Mouse (Mus musculus) embryonic facial prominence, embryonic 13.5 days (tissue): Measurements from ENCODE around the gene Zfhx3. TPM values are rescaled to one million over a fixed set of nuclear protein-coding genes. Genes with fewer than 3 reads are reported as not detected.
A peak's percentile ranks its signal among the peaks of the same experiment; 100 is the strongest.

ENCODE experiments used
- ATAC-seq: fragments of 200-750 bp; cut with Nextera tagmentation; 2 replicates; pipeline ENCODE4 v1.8.0; 2017; ENCODE audit warnings: low read depth; ENCODE audit not compliant: insufficient number of reproducible peaks, insufficient read depth, low FRiP score, low TSS enrichment
- H3K27ac ChIP-seq: fragments of 300-500 bp; sonication (generic); 2 replicates; pipeline ENCODE4 v1.5.1; 2015; ENCODE audit warnings: moderate library complexity, mild to moderate bottlenecking, inconsistent platforms
- H3K27me3 ChIP-seq: fragments of 300-500 bp; sonication (generic); 2 replicates; pipeline ENCODE4 v1.6.1; 2015; ENCODE audit warnings: mild to moderate bottlenecking, inconsistent platforms
- H3K36me3 ChIP-seq: fragments of 300-500 bp; sonication (generic); 2 replicates; pipeline ENCODE4 v1.6.1; 2015; ENCODE audit warnings: mild to moderate bottlenecking, inconsistent platforms
- H3K4me1 ChIP-seq: fragments of 300-500 bp; sonication (generic); 2 replicates; pipeline ENCODE4 v1.6.1; 2015; ENCODE audit warnings: inconsistent platforms
- H3K4me2 ChIP-seq: fragments of 300-500 bp; sonication (generic); 2 replicates; pipeline ENCODE4 v1.6.1; 2015; ENCODE audit warnings: moderate library complexity, mild to moderate bottlenecking, inconsistent platforms
- H3K4me3 ChIP-seq: fragments of 300-500 bp; sonication (generic); 2 replicates; pipeline ENCODE4 v1.5.1; 2015; ENCODE audit warnings: mild to moderate bottlenecking, inconsistent platforms
- H3K9ac ChIP-seq: fragments of 300-500 bp; sonication (generic); 2 replicates; pipeline ENCODE4 v1.6.1; 2015; ENCODE audit warnings: mild to moderate bottlenecking, inconsistent platforms
- H3K9me3 ChIP-seq: fragments of 300-500 bp; sonication (generic); 2 replicates; pipeline ENCODE4 v1.6.1; 2016; ENCODE audit warnings: inconsistent platforms
- WGBS: fragments of 180-500 bp; shearing (Covaris S2); methylation state at CpG from one replicate; pipeline ENCODE4 v1.1.7; 2015; ENCODE audit warnings: mixed read lengths; 5-methylcytosine and 5-hydroxymethylcytosine counted together
- polyA plus RNA-seq: library from polyadenylated mRNA; unstranded; fragments of >200 nt; fragmentation: Nextera tagmentation; extraction: Ambion mirVana; gene quantifications from 2 replicates; pipeline ENCODE4 v1.2.1, GENCODE M21; 2015

Gene Zfhx3
- polyA plus RNA-seq, 1 experiment from 2014 or later: 29.9 TPM

DNA sequence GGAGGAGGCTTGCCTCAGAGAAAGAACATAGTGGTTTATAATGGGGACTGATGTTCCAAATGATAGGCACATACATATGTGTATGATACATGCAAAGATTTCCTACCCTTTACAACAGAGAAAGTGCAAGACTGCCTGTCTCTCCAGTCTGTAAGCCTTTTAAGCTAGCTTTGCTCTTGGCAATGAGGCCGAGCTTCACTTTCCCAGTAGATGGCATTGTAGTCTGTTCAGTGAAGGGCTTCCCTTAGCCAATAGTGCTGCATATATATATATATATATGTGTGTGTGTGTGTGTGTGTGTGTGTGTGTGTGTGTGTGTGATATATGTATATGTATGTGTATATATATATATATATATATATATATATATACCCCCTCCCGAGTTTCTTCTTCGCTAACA is 13.4 kb downstream of the Zfhx3 start:
- no peaks in the 10 kb centered on the region for H3K9me3 ChIP-seq
- H3K27me3 ChIP-seq: peaks cover 3% of the 10 kb centered on the region; the same call in 1 of the 2 replicates
- no peak for ATAC-seq
- no peak overlapping the region for H3K9ac ChIP-seq
- H3K27ac ChIP-seq: no peak overlapping the region
- H3K4me1 ChIP-seq: peaks cover 26% of the 10 kb centered on the region
- no peak overlapping the region for H3K4me3 ChIP-seq
- H3K36me3 ChIP-seq: no peaks in the 10 kb centered on the region
- 55% methylated on average over 3 of the region's 3 CpGs for WGBS
- H3K4me2 ChIP-seq: no peak overlapping the region

DNA sequence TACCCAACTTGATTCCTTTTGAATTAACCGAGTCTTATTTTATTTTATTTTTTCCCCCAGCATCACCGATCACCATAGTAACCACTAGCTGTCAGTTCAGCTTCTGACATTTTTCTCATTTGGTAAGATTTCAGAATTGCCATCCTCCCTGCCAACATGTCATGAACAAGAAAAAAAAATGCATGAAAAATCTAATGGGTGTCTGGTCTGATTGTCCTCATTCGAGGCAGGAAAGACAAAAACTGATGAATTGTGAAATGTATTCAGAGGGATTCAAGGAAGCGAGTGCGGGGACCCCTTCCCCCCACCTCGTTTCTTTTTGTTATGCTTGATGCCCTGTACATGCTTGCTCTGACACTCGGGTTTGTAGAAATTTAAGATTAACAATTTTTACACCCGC is 15.1 kb downstream of the Zfhx3 start:
- no peak overlapping the region for H3K27ac ChIP-seq
- no peak for ATAC-seq
- H3K4me3 ChIP-seq: no peak overlapping the region
- H3K9me3 ChIP-seq: no peaks in the 10 kb centered on the region
- H3K9ac ChIP-seq: no peak overlapping the region
- H3K27me3 ChIP-seq: peaks cover 3% of the 10 kb centered on the region; the same call in 1 of the 2 replicates
- H3K4me1 ChIP-seq: peaks cover 19% of the 10 kb centered on the region
- no peak overlapping the region for H3K4me2 ChIP-seq
- 69% methylated on average over 8 of the region's 8 CpGs for WGBS
- no peaks in the 10 kb centered on the region for H3K36me3 ChIP-seq

DNA sequence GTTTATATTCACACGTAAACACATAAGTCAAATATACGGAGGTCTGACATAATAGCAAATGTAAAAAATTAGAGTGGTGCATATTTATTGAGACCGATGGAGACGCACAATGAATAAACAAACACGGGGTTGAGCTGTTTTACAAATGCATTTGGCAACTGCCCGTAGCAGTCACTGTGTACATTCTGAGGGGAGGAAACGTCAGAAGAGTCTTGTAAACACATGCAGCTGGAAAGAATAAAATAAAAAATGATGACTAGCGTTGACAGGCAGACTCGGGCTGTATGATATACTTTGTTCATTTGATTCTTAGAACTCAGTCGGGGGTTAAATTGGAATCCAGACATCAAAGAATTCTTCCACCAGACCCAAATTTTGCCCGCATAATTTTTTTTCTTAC is 18.0 kb downstream of the Zfhx3 start:
- H3K9me3 ChIP-seq: no peaks in the 10 kb centered on the region
- WGBS: 25% methylated on average over 11 of the region's 11 CpGs
- peak overlapping the region; percentile 57 for H3K27ac ChIP-seq
- ATAC-seq: no peak
- H3K27me3 ChIP-seq: peaks cover 3% of the 10 kb centered on the region; the same call in 1 of the 2 replicates
- H3K9ac ChIP-seq: no peak overlapping the region
- H3K4me2 ChIP-seq: peak overlapping the region; percentile 45
- no peak overlapping the region for H3K4me3 ChIP-seq
- peaks cover 17% of the 10 kb centered on the region for H3K4me1 ChIP-seq
- no peaks in the 10 kb centered on the region for H3K36me3 ChIP-seq

DNA sequence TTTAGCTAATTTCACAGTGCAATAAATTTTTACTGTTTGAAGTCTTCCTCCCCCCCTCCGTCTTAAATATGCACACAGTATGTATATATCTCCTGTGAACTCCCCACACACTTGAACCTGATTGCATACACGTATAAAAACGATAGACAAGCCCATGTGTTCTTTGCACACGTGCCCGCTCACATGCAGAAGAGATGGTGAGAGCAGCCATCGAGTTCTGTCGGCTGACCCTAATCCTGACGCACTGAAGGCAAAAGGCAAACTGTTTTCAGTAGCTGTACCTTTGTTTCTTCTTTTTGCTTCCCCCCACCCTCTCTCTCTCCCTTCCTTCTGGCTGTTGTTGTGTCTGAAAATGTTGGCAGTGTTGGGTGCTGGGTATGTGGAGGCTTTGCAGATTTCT is 18.4 kb downstream of the Zfhx3 start:
- peaks cover 3% of the 10 kb centered on the region; the same call in 1 of the 2 replicates for H3K27me3 ChIP-seq
- 26% methylated on average over 8 of the region's 8 CpGs for WGBS
- H3K36me3 ChIP-seq: no peaks in the 10 kb centered on the region
- H3K4me3 ChIP-seq: no peak overlapping the region
- H3K4me1 ChIP-seq: peaks cover 17% of the 10 kb centered on the region
- no peak for ATAC-seq
- no peaks in the 10 kb centered on the region for H3K9me3 ChIP-seq
- H3K4me2 ChIP-seq: peak overlapping the region; percentile 45
- H3K27ac ChIP-seq: peak overlapping the region; percentile 57
- 0 out of 2 replicates have a peak overlapping the region, but pooled peaks have one; percentile 52 for H3K9ac ChIP-seq

DNA sequence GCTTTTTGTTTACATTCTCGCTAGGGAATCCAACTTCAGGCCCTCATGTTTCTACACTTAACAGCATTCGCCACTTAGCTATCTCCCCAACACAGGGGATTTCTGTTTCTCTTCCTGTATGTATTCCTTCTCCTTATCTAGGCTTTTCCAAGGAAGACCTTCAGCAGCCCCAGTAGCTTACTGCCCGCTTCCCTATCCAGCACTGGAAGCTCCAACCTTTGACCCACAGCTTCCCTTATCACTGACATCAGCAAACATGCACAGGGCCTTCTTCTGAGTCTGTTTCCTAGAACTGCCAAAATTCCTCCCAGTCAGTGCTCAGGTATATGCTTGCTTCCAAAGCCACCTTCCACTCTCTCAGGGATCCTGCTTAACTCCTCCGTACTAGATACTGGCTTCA is 29.8 kb downstream of the Zfhx3 start:
- H3K27me3 ChIP-seq: peaks cover 4% of the 10 kb centered on the region; the same call in 1 of the 2 replicates
- H3K4me1 ChIP-seq: peaks cover 20% of the 10 kb centered on the region
- no peak for ATAC-seq
- 81% methylated on average over 4 of the region's 4 CpGs for WGBS
- no peak overlapping the region for H3K9ac ChIP-seq
- no peak overlapping the region for H3K4me2 ChIP-seq
- H3K4me3 ChIP-seq: no peak overlapping the region
- no peaks in the 10 kb centered on the region for H3K9me3 ChIP-seq
- no peak overlapping the region for H3K27ac ChIP-seq
- H3K36me3 ChIP-seq: no peaks in the 10 kb centered on the region

DNA sequence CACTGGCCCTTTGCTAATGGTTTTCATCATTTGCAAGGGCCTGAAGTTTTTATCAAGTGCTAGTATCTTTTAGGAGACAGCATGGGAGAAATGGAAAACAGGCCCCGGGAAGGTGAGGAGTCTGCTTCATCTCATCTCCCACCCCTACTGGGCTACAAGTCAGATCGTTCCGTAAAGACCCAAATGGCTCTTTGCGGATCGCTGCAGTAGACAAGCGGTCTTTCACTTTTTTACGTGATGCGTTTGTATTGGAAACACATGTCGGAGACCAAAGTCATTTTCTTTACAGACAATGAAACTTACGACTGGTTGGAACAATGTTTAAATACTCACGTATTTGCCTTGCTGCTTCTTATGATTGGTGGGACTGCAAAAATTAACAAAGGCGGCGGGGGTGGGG is 32.0 kb downstream of the Zfhx3 start:
- H3K4me3 ChIP-seq: no peak overlapping the region
- no peak overlapping the region for H3K9ac ChIP-seq
- H3K27me3 ChIP-seq: peaks cover 4% of the 10 kb centered on the region; the same call in 1 of the 2 replicates
- no peak for ATAC-seq
- WGBS: 25% methylated on average over 13 of the region's 13 CpGs
- peak overlapping the region; percentile 31 for H3K4me2 ChIP-seq
- peak overlapping the region; percentile 66; the same call in 1 of the 2 replicates for H3K27ac ChIP-seq
- peaks cover 20% of the 10 kb centered on the region for H3K4me1 ChIP-seq
- no peaks in the 10 kb centered on the region for H3K9me3 ChIP-seq
- no peaks in the 10 kb centered on the region for H3K36me3 ChIP-seq

DNA sequence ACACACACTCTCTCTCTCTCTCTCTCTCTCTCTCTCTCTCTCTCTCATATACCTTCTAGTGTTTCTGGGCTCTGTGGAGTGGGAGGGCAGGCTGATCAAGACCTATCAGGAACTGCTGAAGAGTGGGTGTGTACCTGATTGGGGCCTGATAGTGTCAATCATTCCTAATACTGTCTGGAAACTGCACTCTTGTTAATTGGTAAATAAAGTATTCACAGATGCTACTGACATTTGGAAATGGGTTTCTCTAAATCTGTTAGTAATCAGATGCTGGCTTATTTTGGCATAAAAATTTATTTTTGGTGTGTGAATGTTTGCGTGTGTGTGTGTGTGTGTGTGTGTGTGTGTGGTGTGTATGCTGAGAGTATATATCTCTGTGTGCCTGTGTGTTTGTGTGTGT is 35.8 kb downstream of the Zfhx3 start:
- Histone ChIP-seq H3K4me2 (no peak overlapping the region), H3K36me3 (no peaks in the 10 kb centered on the region), H3K27ac (no peak overlapping the region), H3K4me3 (no peak overlapping the region), H3K9me3 (no peaks in the 10 kb centered on the region), H3K27me3 (peaks cover 4% of the 10 kb centered on the region; the same call in 1 of the 2 replicates), H3K9ac (no peak overlapping the region), H3K4me1 (peaks cover 32% of the 10 kb centered on the region)
- WGBS: 42% methylated on average over 1 of the region's 1 CpGs
- ATAC-seq: no peak

DNA sequence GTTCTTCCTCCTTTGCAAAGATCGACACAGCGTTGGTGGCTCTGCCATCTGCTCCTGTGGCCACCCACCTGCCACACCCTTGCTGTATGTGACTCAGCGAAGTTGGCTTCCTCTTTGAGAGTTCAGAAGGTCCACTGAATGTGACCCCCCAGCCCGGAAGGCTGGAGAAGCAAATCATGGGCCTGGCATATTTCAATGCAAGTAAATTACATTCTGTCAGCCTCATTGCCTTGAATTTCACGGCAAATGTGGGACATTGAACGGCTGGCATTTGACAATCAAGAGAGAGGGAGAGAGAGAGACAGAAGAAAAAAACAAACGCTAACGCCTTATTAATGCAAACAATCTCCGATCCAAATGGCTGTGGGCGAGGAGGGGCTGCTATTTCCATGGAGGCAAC is 38.2 kb downstream of the Zfhx3 start:
- Histone ChIP-seq H3K27ac (peak overlapping the region; percentile 39; the same call in 1 of the 2 replicates), H3K9ac (no peak overlapping the region), H3K36me3 (no peaks in the 10 kb centered on the region), H3K4me1 (peaks cover 13% of the 10 kb centered on the region), H3K27me3 (peaks cover 4% of the 10 kb centered on the region; the same call in 1 of the 2 replicates), H3K4me2 (peak overlapping the region; percentile 35), H3K4me3 (no peak overlapping the region), H3K9me3 (no peaks in the 10 kb centered on the region)
- 33% methylated on average over 10 of the region's 10 CpGs for WGBS
- ATAC-seq: no peak

DNA sequence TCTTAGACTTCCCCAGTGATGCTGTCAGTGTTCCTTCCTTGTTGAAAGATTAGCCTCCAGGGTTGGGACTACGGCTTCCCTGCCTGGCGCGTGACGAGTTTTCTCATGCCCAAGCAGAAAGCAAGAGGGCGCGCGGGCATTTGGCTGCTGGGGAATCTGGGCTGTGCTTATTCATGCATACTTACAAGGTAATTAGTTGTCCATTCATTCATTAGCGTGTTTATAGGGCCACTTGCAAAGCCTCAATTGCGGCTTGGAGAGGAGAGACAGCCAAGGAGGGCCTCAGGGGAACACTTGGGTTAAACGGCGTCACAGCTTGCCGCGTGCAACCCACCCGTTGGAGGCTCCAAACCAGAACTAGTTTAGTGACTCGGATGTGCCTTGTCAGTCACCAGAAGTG is 44.2 kb downstream of the Zfhx3 start:
- Histone ChIP-seq H3K4me3 (no peak overlapping the region), H3K4me2 (0 out of 2 replicates have a peak overlapping the region, but pooled peaks have one; percentile 16), H3K27ac (no peak overlapping the region), H3K9me3 (no peaks in the 10 kb centered on the region), H3K36me3 (no peaks in the 10 kb centered on the region), H3K27me3 (no peaks in the 10 kb centered on the region), H3K9ac (no peak overlapping the region), H3K4me1 (no peaks in the 10 kb centered on the region)
- WGBS: 60% methylated on average over 15 of the region's 15 CpGs
- no peak for ATAC-seq

DNA sequence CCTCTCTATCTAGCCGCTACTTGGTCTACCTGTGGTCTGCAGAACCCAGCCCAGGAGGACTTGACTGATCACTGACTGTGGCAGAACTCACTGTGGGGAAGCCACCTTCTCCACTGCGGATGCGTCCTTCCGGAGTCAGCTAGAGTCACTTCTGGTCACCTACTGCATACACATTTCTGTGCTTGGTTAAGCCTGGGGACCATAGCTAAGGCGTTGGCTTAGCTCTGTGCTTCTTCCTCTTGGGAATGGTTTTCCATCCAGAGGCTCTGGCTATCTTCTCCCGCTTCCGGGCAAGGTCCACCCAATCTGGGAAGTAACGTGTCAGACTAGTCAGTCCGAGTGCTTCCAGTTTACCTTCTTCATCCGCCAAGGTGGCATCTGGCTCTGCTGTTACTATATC is 56.4 kb downstream of the Zfhx3 start:
- WGBS: 95% methylated on average over 10 of the region's 10 CpGs
- Histone ChIP-seq H3K27me3 (no peaks in the 10 kb centered on the region), H3K9ac (no peak overlapping the region), H3K9me3 (no peaks in the 10 kb centered on the region), H3K4me2 (no peak overlapping the region), H3K4me1 (0 out of 2 replicates have a peak, but pooled peaks cover 5% of the 10 kb centered on the region), H3K4me3 (no peak overlapping the region), H3K27ac (no peak overlapping the region), H3K36me3 (no peaks in the 10 kb centered on the region)
- ATAC-seq: no peak

DNA sequence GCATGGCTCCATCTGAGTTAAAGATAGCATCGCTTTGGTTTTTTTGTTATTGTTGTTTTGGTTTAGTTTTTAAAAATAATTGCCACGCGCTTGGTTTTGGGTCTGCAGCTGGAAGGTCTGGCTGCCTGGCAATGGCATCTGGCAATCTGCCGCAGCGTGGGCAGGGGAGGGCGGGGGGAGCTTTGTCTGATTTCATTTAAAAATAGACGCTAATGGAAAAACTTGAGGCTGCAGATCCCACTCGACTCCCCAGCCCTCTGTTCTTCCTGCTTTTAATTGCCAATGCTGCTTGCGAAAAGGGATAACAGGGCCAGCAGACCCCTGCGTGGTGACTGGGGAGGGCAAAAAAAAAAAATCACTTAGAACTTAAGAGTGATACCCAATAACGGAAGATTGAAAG is 69.1 kb downstream of the Zfhx3 start:
- Histone ChIP-seq H3K4me1 (peaks cover 30% of the 10 kb centered on the region), H3K9ac (no peak overlapping the region), H3K27me3 (no peaks in the 10 kb centered on the region), H3K36me3 (no peaks in the 10 kb centered on the region), H3K4me2 (peak overlapping the region; percentile 32), H3K9me3 (no peaks in the 10 kb centered on the region), H3K4me3 (no peak overlapping the region), H3K27ac (peak overlapping the region; percentile 69; the same call in 1 of the 2 replicates)
- WGBS: 28% methylated on average over 11 of the region's 11 CpGs
- no peak for ATAC-seq

DNA sequence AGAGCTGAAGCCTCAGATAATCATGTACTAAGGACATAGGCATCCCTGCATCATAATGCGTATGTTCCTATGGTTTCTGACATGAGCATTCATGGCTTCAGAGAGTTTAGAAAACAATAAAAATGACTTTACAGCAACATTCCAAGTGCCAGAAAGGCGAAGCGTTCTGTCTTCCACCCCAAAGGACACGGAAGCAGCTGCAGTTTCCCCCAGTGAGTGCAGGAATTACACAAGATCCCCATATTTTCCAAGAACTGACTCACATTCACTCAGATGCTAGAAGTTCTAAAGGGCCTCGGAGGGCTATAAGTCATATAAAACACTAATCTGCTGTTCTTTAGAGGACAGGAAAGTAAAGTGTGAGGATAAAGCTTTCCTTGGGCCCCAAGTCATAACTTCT is 75.3 kb downstream of the Zfhx3 start:
- no peak for ATAC-seq
- Histone ChIP-seq H3K27ac (no peak overlapping the region), H3K36me3 (no peaks in the 10 kb centered on the region), H3K9ac (no peak overlapping the region), H3K9me3 (no peaks in the 10 kb centered on the region), H3K4me1 (peaks cover 27% of the 10 kb centered on the region), H3K4me3 (no peak overlapping the region), H3K27me3 (0 out of 2 replicates have a peak, but pooled peaks cover 5% of the 10 kb centered on the region), H3K4me2 (no peak overlapping the region)
- WGBS: 76% methylated on average over 5 of the region's 5 CpGs
